Mouse (Mus musculus) forebrain, embryonic 14.5 days (tissue): ENCODE measurements around the gene Nsun4. TPM values are rescaled to one million over a fixed set of nuclear protein-coding genes. Genes with fewer than 3 reads are reported as not detected.

Experiments used
- polyA plus RNA-seq: library from polyadenylated mRNA; unstranded; fragments of >200 nt; fragmentation: Nextera tagmentation; extraction: Ambion mirVana; gene quantifications from 2 replicates; pipeline ENCODE4 v1.2.1, GENCODE M21; 2014

Nsun4 gene
- polyA plus RNA-seq, 1 experiment from 2014 or later = 15.3 TPM

Other genes starting within 250 kb of the Nsun4 start
- gene Mob3c, start 225.8 kb downstream of the Nsun4 start, polyA plus RNA-seq = 3.1 and 3.9 TPM in 2 replicates
- 19.6 and 20.0 TPM in 2 replicates for gene Mknk1, start 214.7 kb downstream of the Nsun4 start, polyA plus RNA-seq
- gene Kncn, start 169.5 kb downstream of the Nsun4 start, polyA plus RNA-seq = 0.31 TPM in 1 of 2 replicates, not detected in the other
- not detected in 2 replicates for gene 6430628N08Rik, start 163.2 kb downstream of the Nsun4 start, polyA plus RNA-seq
- gene Dmbx1, start 114.0 kb downstream of the Nsun4 start, polyA plus RNA-seq = 0.05 TPM in 2 replicates
- gene Faah, start 36.0 kb downstream of the Nsun4 start, polyA plus RNA-seq = 7.0 and 7.3 TPM in 2 replicates
- 479 and 583 TPM in 2 replicates for gene Uqcrh, start 21.2 kb upstream of the Nsun4 start, polyA plus RNA-seq
- 67.9 and 74.0 TPM in 2 replicates for gene Lrrc41, start 21.4 kb upstream of the Nsun4 start, polyA plus RNA-seq
- 18.1 and 18.2 TPM in 2 replicates for gene Rad54l, start 69.8 kb upstream of the Nsun4 start, polyA plus RNA-seq
- 54.8 and 56.0 TPM in 2 replicates for gene Pomgnt1, start 70.0 kb upstream of the Nsun4 start, polyA plus RNA-seq
- gene Lurap1, start 97.5 kb upstream of the Nsun4 start, polyA plus RNA-seq = 1.5 and 1.9 TPM in 2 replicates
- gene Tspan1, start 113.7 kb upstream of the Nsun4 start, polyA plus RNA-seq = not detected in 2 replicates
- gene 1700042G07Rik, start 119.5 kb upstream of the Nsun4 start, polyA plus RNA-seq = not detected in 2 replicates
- not detected in 2 replicates for gene Gm49337, start 119.5 kb upstream of the Nsun4 start, polyA plus RNA-seq
- 71.4 and 93.5 TPM in 2 replicates for gene Pik3r3, start 167.7 kb upstream of the Nsun4 start, polyA plus RNA-seq